Mouse (Mus musculus): ENCODE measurements around the gene Pspn.

Pspn gene

DNA sequence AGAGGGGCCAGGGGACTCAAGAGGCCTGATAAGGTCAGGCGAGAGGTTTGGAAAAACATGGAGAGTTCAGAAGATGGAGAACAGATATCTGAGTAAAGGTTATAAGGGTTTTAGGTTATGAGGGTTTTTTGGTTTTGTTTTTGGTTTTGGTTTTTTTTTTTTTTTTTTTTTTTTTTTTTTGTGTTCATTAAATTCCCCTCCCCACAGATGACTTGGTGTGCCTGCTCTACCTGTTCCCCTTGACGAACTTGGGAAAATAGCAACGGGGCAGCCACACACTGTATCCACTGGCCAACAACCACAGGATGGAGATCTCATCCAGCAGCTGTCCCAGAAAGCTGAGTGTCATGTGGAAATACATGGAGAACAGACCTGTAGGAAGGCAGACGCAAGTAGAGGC is 41.2 kb downstream of the Pspn start:
- no peak for DNase-seq

DNA sequence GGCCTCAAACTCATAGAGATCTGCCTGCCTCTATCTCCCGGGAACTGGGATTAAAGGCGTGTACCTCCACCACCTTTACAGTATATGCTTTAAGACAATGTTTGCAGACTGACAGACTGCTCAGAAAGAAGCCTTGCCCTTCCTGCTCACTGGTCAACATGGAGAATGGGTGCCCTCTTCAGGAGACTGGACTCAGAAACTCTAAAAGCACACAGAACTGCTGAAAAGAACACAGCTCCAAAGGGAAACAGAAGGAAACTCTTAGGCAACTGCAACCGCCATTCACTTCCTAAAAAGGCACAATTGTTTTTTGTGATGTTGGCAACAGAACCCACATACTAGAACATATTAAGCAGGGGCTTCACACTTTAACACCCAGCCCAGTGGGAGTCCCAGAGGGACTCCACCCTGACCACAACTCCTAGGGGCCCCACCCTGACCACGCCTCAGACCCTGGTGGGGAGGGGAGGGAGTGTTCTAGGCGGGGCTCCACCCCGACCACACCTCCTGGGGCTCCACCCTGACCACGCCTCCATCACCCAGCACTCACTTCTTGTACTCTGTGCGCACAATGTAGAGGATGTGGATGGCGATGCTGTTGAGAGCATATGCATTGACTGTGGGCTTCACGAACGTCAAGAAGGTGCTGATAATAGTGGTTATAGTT is 41.9 kb downstream of the Pspn start:
- DNase-seq: no peak

DNA sequence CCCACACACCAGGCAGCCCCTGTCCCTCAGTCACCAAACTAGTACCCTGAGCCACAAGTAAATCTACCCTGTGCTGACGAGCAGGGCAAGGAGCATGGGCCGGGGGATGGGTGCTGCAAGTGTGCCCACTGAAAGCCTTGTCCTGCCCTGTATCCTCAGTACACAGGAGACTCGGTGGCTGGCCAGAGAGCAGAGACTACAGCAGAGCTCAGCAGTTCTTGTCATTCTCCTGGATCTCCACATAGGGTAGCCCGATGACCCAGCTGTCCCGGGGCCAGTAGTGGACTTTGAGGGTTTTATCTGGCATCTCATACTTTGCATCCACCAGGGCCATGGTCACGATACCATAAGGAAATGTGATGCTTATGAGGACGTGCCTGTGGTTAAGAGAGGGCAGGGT is 44.9 kb downstream of the Pspn start:
- DNase-seq: no peak

DNA sequence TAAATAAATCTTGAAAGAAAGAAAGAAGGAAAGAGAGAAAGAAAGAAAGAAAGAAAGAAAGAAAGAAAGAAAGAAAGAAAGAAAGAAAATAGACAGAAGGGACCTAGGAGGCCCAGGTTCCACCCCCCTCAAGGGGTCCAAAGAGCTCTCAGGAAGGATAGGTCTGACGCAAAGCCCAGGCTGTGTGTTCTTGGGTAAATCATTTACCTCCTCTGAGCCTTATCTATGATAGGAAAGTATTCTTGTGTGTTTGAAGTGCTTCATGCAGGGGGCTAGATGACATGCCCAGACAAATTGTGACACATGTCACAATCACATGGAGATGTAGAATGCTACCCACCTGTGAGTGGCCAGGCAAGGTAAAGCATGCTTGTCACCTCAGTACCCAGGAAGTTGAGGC is 47.2 kb downstream of the Pspn start:
- no peak for DNase-seq

DNA sequence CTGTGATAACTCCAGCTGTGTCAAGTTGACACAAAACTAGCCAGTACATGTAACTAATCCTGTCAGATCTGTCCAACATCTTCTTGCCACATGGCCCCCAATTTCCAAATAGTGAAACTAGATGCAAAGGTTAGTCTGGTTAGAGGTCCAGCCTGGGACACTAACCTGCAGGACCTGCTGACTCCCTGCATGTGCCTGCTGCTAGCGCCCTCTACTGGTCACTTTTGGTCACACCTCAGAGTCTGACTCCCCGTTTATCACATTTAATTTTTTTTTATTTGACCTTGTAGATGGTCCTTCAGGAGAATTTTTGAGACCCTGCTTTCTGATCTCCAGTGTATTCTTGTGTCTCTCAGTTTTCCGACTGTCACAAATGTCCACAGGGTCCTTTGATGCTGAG is 48.9 kb downstream of the Pspn start:
- peak; percentile 75 to 76 for DNase-seq
